Mouse (Mus musculus) E14TG2a.4 (cell line): ENCODE results near the gene Helz2.

Experiments
- CTCF ChIP-seq: conservative IDR thresholded peaks from 2 replicates; pipeline ENCODE4 v1.5.1; 2014; ENCODE audit warnings: low read length
- NANOG ChIP-seq: IDR thresholded peaks from 2 replicates; pipeline ENCODE4 v1.6.1; 2014; ENCODE audit warnings: borderline replicate concordance, low read length, mixed read lengths
- POU5F1 ChIP-seq: IDR thresholded peaks from 2 replicates; pipeline ENCODE4 v1.6.1; 2014; ENCODE audit warnings: low read length, borderline replicate concordance

DNA sequence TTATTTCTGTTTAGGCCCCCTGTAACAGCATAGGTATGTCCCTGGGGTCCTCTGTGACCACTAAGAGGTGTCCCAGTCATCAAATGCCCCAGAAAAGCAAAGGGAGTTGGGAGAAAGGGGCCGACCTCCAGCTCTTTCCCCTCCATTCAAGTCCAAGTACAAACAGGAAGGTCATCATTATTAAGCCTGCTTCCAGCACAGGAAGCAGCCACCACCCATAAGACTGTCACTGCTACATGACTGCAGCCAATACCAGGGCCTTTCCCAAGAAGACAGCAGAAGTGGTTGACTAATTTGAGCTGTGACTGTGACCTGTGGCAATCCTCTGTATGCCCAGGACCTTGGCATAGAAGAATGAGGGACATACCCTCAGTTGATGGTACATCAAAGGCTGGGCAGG is 13.5 kb downstream of the Helz2 start:
- no peak for TF ChIP-seq CTCF
- TF ChIP-seq POU5F1 = no peak
- TF ChIP-seq NANOG = no peak
